Mouse (Mus musculus) cerebellum, postnatal 4 days (tissue): ENCODE data around the gene Rgsl1.
"Not testable (repeated sequence)": the region's sequence is repeated elsewhere in the genome, so short reads cannot be mapped to it uniquely, and the experiment has no call there.

ENCODE experiments used
- DNase-seq, 2 experiments: peaks; one replicate each; pipeline ENCODE4 v3.0.0; 2022; ENCODE audit warnings: low spot score in 2 of 2, mixed read lengths in 1 of 2

The Rgsl1 gene

DNA sequence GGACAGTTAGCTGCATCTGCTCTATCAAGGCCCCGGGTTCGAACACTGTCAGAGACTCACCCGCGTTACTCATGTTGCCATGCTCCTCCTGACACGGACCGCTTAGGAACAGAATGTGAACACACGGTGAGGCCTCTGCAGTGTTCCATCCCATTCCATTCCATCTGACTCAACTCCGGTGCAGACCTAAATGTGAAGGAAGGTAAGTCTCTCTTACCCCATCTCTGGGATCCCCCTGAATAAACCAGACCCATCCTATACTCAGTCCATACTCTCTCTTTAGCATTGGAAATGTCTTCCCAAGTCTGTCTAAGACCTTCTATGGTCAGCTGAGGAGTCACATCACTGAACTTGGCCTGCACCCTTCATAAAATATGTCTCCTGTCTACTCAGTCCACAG, at the start of gene Rgsl1:
Gene Rgsl1 (minus strand): TSS at position 101 of the 400 bp plus-strand sequence.
- DNase-seq = no peak

- DNase-seq = no peak
Measured at GRCm38 (mm10) chr1:153891442-153891841, 47.5 kb upstream of the Rgsl1 start, which contains the start of gene Teddm1a. Gene Teddm1a, plus strand, starts transcription at chr1:153891742.

DNA sequence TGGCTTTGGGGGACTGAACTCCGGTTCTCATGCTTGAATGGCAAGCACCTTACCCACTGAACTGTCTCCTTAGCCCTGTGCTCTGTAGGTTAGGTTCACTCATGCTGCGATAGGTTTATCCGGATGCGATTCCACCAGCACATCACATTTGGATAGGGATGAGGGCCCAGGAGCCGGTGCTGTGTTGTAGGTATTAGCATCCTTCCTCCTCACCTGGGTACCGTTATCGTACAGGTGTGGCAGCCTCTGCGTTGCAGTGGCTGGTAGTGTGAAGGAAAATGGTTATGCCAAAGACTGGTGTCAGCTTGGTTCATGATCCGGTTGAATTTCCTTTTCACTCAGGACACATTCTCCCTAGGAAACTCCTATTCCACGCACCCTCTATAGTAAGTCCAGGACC, 46.2 kb upstream of the Rgsl1 start:
- no peak for DNase-seq

- DNase-seq = no peak
Measured at GRCm38 (mm10) chr1:153886024-153886633, 42.2 kb upstream of the Rgsl1 start.

DNA sequence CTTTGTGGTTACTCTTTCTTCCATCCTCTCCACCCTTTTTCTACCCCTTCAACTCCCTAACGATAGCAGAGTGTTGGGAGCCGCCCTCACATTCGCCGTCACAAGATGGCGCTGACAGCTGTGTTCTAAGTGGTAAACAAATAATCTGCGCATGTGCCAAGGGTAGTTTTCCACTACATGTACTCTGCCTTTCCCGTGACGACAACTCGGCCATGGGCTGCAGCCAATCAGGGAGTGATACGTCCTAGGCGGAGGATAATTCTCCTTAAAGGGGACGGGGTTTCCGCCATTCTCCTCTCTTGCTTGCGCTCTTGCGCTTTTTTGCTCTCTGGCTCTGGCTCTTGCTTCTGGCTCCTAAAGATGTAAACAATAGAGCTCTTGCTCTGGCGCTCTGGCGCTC, 36.4 kb upstream of the Rgsl1 start:
- DNase-seq = not testable (repeated sequence)

GRCm38 (mm10) chr1:153874045-153874444, 30.1 kb upstream of the Rgsl1 start, which contains the start of gene Teddm1b:
Gene Teddm1b, plus strand, starts transcription at chr1:153874345.
- no peak for DNase-seq

DNA sequence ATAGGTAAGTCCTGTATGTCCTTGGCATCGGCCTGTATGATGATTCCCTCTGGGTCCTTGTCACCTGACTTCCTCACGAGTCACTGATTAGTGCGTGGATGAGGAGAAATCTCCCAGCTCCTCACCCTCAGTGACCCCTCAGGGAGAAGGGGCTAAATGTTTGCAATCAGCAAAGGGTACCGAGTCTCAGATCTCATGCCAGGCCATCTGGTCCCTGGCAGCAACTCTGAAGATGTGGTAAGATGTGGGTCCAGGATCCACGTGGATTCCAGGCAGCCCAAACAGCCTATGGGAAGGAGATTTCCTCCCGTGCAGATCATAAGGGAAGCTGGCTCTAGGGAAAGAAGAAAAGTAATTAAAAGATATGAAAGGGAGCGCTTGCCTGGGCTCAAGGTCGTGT, 12.0 kb upstream of the Rgsl1 start:
- DNase-seq = no peak

GRCm38 (mm10) chr1:153852696-153853095, 8.8 kb upstream of the Rgsl1 start:
- DNase-seq = not testable (repeated sequence)

GRCm38 (mm10) chr1:153846867-153847266, 2.9 kb upstream of the Rgsl1 start:
- DNase-seq = no peak

DNA sequence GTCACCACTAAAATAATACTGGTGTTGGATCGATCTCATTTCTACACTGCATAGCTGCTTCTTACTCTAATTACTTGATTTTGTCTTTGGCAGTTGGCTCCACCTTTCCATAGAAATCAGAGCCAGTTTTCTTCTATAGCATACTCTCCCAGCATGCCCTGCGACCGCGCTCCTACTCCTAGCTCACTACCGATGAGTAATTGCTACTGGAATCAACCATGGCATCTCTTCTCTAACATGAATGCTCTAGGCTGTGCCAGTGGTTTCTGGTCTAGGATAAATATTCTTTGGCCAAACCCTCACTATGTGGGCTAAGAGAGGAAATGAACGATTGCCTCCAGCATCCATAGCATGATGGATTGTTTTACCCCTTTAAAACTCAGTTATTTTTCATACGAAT, 2.5 kb upstream of the Rgsl1 start:
- DNase-seq = no peak

GRCm38 (mm10) chr1:153842121-153842740, 1.7 kb downstream of the Rgsl1 start:
- DNase-seq = no peak

DNA sequence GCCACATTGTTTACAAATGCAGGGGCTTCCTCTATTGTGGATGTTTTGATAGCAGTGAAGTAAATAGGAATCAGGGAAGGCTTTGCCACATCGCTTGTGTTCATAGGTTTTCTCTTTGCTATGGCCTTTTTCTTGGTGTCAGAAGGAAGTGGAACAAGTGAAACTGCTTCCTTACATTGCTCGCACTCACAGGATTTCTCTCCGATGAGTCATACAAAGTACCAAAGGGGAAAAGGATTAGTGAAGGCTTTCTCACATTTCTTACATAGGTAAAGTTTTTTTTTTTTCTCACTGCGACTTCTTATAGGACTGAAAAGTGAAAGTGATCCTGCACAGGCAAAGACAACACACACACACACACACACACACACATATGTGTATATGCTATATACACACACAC, 7.9 kb downstream of the Rgsl1 start:
- DNase-seq = no peak

- no peak for DNase-seq
Measured at GRCm38 (mm10) chr1:153830746-153831145, 13.2 kb downstream of the Rgsl1 start.

DNA sequence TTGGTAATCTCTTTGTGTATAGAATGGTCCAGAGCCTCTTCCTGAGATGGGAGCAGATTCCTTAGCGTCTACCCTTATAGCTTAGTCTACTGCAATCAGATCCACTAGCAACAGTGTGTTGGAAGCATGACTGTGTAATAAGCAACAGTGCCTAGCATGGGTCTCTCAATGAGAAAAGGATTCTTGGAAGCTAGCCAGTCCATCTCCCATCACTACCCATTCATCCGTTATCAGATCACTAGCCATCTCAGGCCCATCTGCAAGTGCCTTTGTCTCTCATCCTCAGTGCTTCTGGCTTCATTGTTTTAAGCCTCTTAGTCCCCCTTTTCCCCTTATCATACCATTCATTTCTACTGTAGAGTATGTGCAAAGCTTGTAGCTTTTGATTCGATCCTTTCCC, 23.7 kb downstream of the Rgsl1 start:
- DNase-seq = peak in 1 of 2 experiments; percentile 6

DNA sequence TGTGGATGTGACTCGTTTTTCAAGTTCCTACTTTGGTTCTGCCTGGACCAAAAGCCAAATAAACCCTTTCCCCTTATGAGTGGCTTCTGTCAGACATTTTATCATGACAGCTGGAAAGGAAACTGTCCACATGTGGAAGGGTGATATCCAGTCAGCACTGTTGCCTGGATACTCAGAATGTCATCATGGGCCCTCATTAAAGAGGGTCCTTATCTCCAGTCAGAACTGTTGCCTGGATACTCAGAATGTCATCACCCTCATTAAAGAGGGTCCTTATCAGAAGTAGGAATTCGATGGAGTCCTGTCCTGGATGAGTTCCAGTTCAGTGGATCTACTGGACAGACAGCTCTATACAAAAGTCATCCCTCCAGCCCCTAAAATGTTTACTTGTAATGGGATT, 29.7 kb downstream of the Rgsl1 start:
- DNase-seq = no peak

DNA sequence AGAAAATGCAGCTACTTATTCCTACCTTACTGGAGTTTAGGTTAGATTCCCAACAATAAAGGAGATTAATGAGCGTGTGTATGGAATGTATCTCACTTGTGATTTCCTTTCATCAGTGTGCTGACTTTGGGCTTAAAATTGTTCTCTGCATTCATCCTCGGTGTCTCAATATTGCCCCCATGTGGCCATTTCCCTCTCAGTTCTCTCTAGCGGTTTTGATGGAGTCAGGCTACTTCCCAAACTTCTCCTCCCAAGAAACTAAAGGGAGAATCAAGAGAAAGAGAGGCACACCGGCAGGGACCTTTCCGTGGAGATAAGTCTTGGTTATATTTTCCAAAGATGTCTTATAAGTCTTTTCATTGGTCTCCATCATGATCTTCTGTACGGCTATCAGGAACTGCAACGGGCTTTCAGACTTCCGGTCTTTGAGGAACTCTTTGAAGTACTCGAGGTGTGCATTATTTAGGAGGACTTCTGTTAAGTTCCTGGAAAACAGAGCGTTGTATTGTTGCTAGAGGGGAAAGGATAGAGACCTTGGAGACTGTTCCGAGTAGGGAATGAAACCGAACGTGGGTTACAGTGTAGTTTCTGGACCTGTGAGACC, 36.5 kb downstream of the Rgsl1 start:
- DNase-seq = peak; percentile 28 to 55

GRCm38 (mm10) chr1:153803530-153803929, 40.4 kb downstream of the Rgsl1 start:
- no peak for DNase-seq

- no peak for DNase-seq
Measured at GRCm38 (mm10) chr1:153802691-153803090, 41.3 kb downstream of the Rgsl1 start.

DNA sequence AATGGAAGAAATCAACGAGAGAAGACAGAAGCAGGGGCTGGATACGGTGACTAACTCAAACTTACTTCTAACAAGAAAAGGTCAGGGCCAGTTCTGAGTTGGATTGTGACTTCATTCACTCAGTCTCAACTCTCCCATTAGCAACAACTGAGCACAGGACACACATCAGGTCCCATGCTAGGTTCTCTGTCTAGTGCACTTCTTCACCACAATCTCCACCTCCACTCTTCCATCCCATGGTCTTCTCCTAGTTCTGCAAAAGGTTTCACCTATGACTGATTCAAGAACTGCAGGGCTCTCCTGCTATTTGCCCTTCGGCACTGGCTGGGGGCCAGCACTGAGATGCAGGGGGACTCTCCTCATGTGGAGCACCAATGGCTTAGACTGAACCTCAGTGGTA, 49.7 kb downstream of the Rgsl1 start:
- no peak for DNase-seq

- no peak for DNase-seq
Measured at GRCm38 (mm10) chr1:153790708-153791107, 53.2 kb downstream of the Rgsl1 start.

GRCm38 (mm10) chr1:153785608-153786007, 58.3 kb downstream of the Rgsl1 start:
- DNase-seq = no peak

GRCm38 (mm10) chr1:153783339-153783738, 60.6 kb downstream of the Rgsl1 start:
- no peak for DNase-seq

DNA sequence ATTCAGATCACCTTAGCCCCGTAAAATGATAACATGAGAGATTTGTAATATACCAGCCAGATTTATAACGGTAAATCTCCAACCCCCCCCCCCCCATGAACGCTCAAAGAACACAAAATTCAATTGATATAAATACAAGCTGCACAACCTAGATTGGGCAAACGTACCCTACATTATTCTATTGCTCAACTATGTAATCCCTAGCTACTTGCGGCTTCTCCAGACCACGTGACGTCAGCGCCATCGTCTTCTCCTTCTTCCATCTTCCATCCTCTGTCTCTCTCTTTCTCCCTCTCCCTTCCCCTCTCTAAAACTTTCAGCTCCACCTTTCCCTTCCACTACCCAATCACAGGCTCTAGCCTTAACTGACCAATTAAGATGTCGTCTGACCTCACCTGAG, 65.7 kb downstream of the Rgsl1 start:
- no peak for DNase-seq
